Mouse (Mus musculus) intestine, embryonic 15.5 days (tissue): ENCODE data around the gene Gm3424. TPM values are rescaled to one million over a fixed set of nuclear protein-coding genes. Genes with fewer than 3 reads are reported as not detected.
"Not testable (repeated sequence)": the region's sequence is repeated elsewhere in the genome, so short reads cannot be mapped to it uniquely, and the experiment has no call there.

Source experiments
- ATAC-seq: fragments of 200-750 bp; cut with Nextera tagmentation; 2 replicates; pipeline ENCODE4 v1.8.0; 2017; ENCODE audit warnings: moderate TSS enrichment, moderate library complexity
- H3K27ac ChIP-seq: fragments of 300-500 bp; sonication (generic); 2 replicates; pipeline ENCODE4 v1.5.1; 2015; ENCODE audit warnings: mild to moderate bottlenecking, inconsistent platforms
- H3K27me3 ChIP-seq: fragments of 300-500 bp; sonication (generic); replicated peaks from 2 replicates; pipeline ENCODE4 v1.6.1; 2015; ENCODE audit warnings: inconsistent platforms
- H3K36me3 ChIP-seq: fragments of 300-500 bp; sonication (generic); 2 replicates; pipeline ENCODE4 v1.6.1; 2015; ENCODE audit warnings: inconsistent platforms
- H3K4me1 ChIP-seq: fragments of 300-500 bp; sonication (generic); replicated peaks from 2 replicates; pipeline ENCODE4 v1.6.1; 2015; ENCODE audit warnings: inconsistent platforms
- H3K4me2 ChIP-seq: fragments of 300-500 bp; sonication (generic); replicated peaks from 2 replicates; pipeline ENCODE4 v1.6.1; 2015; ENCODE audit warnings: mild to moderate bottlenecking, inconsistent platforms
- H3K4me3 ChIP-seq: fragments of 300-500 bp; sonication (generic); replicated peaks from 2 replicates; pipeline ENCODE4 v1.5.1; 2015; ENCODE audit warnings: inconsistent platforms
- H3K9ac ChIP-seq: fragments of 300-500 bp; sonication (generic); 2 replicates; pipeline ENCODE4 v1.6.1; 2015; ENCODE audit warnings: inconsistent platforms
- H3K9me3 ChIP-seq: fragments of 300-500 bp; sonication (generic); 2 replicates; pipeline ENCODE4 v1.6.1; 2016; ENCODE audit warnings: inconsistent platforms
- WGBS: fragments of 180-500 bp; shearing (Covaris S2); methylation state at CpG from one replicate; pipeline ENCODE4 v1.1.7; 2015; 5-methylcytosine and 5-hydroxymethylcytosine counted together
- polyA plus RNA-seq: library from polyadenylated mRNA; unstranded; fragments of >200 nt; fragmentation: Nextera tagmentation; extraction: Ambion mirVana; gene quantifications from 2 replicates; pipeline ENCODE4 v1.2.1, GENCODE M21; 2015

The Gm3424 gene
- polyA plus RNA-seq = not detected in 2 replicates

- H3K9me3 ChIP-seq, H3K4me3 ChIP-seq, ATAC-seq, H3K27me3 ChIP-seq, H3K9ac ChIP-seq, H3K4me1 ChIP-seq, H3K36me3 ChIP-seq, H3K27ac ChIP-seq, H3K4me2 ChIP-seq: not testable (repeated sequence)
- no CpG with 5 or more reads among the region's 3 CpGs for WGBS
Observed at GRCm38 (mm10) chr14:5830229-5830628, at the start of gene Gm3424. Gene Gm3424 (minus strand): TSS chr14:5830329.

DNA sequence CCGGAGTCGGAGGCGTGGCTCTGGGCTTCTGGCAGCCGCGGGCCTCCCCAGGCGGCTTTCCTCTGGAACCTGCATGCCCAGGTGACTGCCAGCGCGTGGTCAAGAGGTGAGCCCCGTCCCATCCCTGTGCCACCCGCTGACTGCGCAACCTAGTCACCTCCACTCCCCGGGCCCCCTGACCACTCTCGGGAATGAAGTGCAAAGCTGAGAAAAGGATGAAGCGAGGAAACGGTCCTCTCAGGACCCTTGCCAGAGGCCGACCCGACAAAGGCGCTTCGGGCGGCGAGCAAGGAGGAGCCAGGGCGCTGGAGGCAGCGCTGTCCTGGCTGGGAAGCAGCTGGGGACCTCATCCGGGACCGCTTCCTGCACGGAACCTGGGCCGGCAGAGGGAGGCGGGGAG, 49.7 kb upstream of the Gm3424 start:
- not testable (repeated sequence) for H3K27ac ChIP-seq, H3K9me3 ChIP-seq, H3K9ac ChIP-seq, ATAC-seq, H3K4me1 ChIP-seq, H3K27me3 ChIP-seq, H3K36me3 ChIP-seq
- Histone ChIP-seq H3K4me3 (peak overlapping the region; percentile 32), H3K4me2 (peak overlapping the region; percentile 77)
- WGBS = 0% methylated on average over 26 of the region's 28 CpGs

GRCm38 (mm10) chr14:5879136-5879535, 49.0 kb upstream of the Gm3424 start:
- H3K4me1 ChIP-seq, H3K9ac ChIP-seq, H3K36me3 ChIP-seq, H3K4me3 ChIP-seq, H3K27me3 ChIP-seq, H3K27ac ChIP-seq, ATAC-seq, H3K9me3 ChIP-seq, H3K4me2 ChIP-seq: not testable (repeated sequence)
- WGBS = under 1% methylated on average over 6 of the region's 11 CpGs

- not testable (repeated sequence) for H3K4me3 ChIP-seq, H3K9ac ChIP-seq, H3K27ac ChIP-seq, H3K27me3 ChIP-seq, H3K9me3 ChIP-seq, H3K36me3 ChIP-seq, ATAC-seq, H3K4me1 ChIP-seq, H3K4me2 ChIP-seq
- 78% methylated on average over 3 of the region's 3 CpGs for WGBS
Observed at GRCm38 (mm10) chr14:5855911-5856310, 25.8 kb upstream of the Gm3424 start.

GRCm38 (mm10) chr14:5812699-5813356, 17.3 kb downstream of the Gm3424 start:
- H3K27ac ChIP-seq, H3K9me3 ChIP-seq, H3K9ac ChIP-seq, H3K27me3 ChIP-seq, H3K4me2 ChIP-seq, H3K4me3 ChIP-seq, H3K4me1 ChIP-seq, H3K36me3 ChIP-seq: not testable (repeated sequence)
- ATAC-seq = 0 out of 2 replicates have a peak, but pooled peaks have one; percentile 68
- WGBS = no CpG with 5 or more reads among the region's 47 CpGs

GRCm38 (mm10) chr14:5807882-5808281, 22.2 kb downstream of the Gm3424 start, which contains the start of gene Gm3383:
Gene Gm3383 (minus strand): TSS chr14:5807982.
- H3K9ac ChIP-seq, H3K27me3 ChIP-seq, H3K27ac ChIP-seq, ATAC-seq, H3K4me2 ChIP-seq, H3K4me3 ChIP-seq, H3K9me3 ChIP-seq, H3K4me1 ChIP-seq, H3K36me3 ChIP-seq: not testable (repeated sequence)
- no CpG with 5 or more reads among the region's 3 CpGs for WGBS

Other genes with a start within 250 kb of the Gm3424 start
- gene Gm8265, start 197.3 kb downstream of the Gm3424 start, polyA plus RNA-seq = not detected in 2 replicates
- not detected in 2 replicates for gene Gm9603, start 142.9 kb downstream of the Gm3424 start, polyA plus RNA-seq
- 0.09 and 0.21 TPM in 2 replicates for gene Gm3373, start 88.8 kb downstream of the Gm3424 start, polyA plus RNA-seq
- 0.58 and 0.59 TPM in 2 replicates for gene Gm3383, start 22.3 kb downstream of the Gm3424 start, polyA plus RNA-seq
- 0.06 TPM in 1 of 2 replicates, not detected in the other for gene Gm8237, start 50.1 kb upstream of the Gm3424 start, polyA plus RNA-seq
- gene Gm3248, start 131.4 kb upstream of the Gm3424 start, polyA plus RNA-seq = 0.44 and 0.56 TPM in 2 replicates
- not detected in 2 replicates for gene Gm3453, start 148.8 kb upstream of the Gm3424 start, polyA plus RNA-seq
- gene Gm6337, start 227.9 kb upstream of the Gm3424 start, polyA plus RNA-seq = not detected in 2 replicates